Mouse (Mus musculus): ENCODE measurements around the gene Yipf2. TPM values are rescaled to one million over a fixed set of nuclear protein-coding genes. Genes with fewer than 3 reads are reported as not detected.
A peak's percentile ranks its signal among the peaks of the same experiment; 100 is the strongest.

The Yipf2 gene
- polyA plus RNA-seq (2012; rRNA removed), result 47.8 and 58.7 TPM in 2 replicates

GRCm38 (mm10) chr9:21592703-21593121 is at the start of gene Yipf2, which contains the start of gene Timm29:
Gene Yipf2 (minus strand): TSS chr9:21592828.
Gene Timm29 (plus strand): TSS chr9:21592722.
- peak within 1 kb of the TSS; percentile 84 for H3K4me3 ChIP-seq (replicated peaks; ENCODE audit: extremely low read depth, low read depth, low read length)
- WGBS, result under 1% methylated on average over 30 of the region's 30 CpGs
- TF ChIP-seq POLR2A (IDR thresholded peaks at IDR 0.05; ENCODE audit: borderline replicate concordance, extremely low read depth, low read depth, low read length) (peak; percentile 69; the same call in 1 of the 2 replicates), CTCF (IDR thresholded peaks at IDR 0.05; ENCODE audit: insufficient read depth, low read length) (no peak)
- peak; percentile 88 for DNase-seq
- H3K4me1 ChIP-seq (ENCODE audit: control insufficient read depth, insufficient read depth, low read length), result peaks cover 7% of the 10 kb centered on the region; the same call in 1 of the 2 replicates

GRCm38 (mm10) chr9:21639031-21639430 is 46.4 kb upstream of the Yipf2 start:
- no peak for DNase-seq
- H3K4me3 ChIP-seq (replicated peaks; ENCODE audit: extremely low read depth, low read depth, low read length), result no peak overlapping the region
- 95% methylated on average over 11 of the region's 11 CpGs for WGBS
- no peaks in the 10 kb centered on the region for H3K4me1 ChIP-seq (ENCODE audit: control insufficient read depth, insufficient read depth, low read length)
- TF ChIP-seq CTCF (IDR thresholded peaks at IDR 0.05; ENCODE audit: insufficient read depth, low read length), result no peak
- no peak for TF ChIP-seq POLR2A (IDR thresholded peaks at IDR 0.05; ENCODE audit: borderline replicate concordance, extremely low read depth, low read depth, low read length)

GRCm38 (mm10) chr9:21635639-21636038 is 43.0 kb upstream of the Yipf2 start:
- WGBS, result 72% methylated on average over 7 of the region's 7 CpGs
- TF ChIP-seq POLR2A (IDR thresholded peaks at IDR 0.05; ENCODE audit: borderline replicate concordance, extremely low read depth, low read depth, low read length) (no peak), CTCF (IDR thresholded peaks at IDR 0.05; ENCODE audit: insufficient read depth, low read length) (no peak)
- H3K4me3 ChIP-seq (replicated peaks; ENCODE audit: extremely low read depth, low read depth, low read length), result no peak overlapping the region
- no peaks in the 10 kb centered on the region for H3K4me1 ChIP-seq (ENCODE audit: control insufficient read depth, insufficient read depth, low read length)
- DNase-seq, result no peak

GRCm38 (mm10) chr9:21633106-21633505 is 40.5 kb upstream of the Yipf2 start:
- no peak for TF ChIP-seq CTCF (IDR thresholded peaks at IDR 0.05; ENCODE audit: insufficient read depth, low read length)
- no peak for TF ChIP-seq POLR2A (IDR thresholded peaks at IDR 0.05; ENCODE audit: borderline replicate concordance, extremely low read depth, low read depth, low read length)
- no peak for DNase-seq
- Histone ChIP-seq H3K4me3 (replicated peaks; ENCODE audit: extremely low read depth, low read depth, low read length) (no peak overlapping the region), H3K4me1 (ENCODE audit: control insufficient read depth, insufficient read depth, low read length) (no peaks in the 10 kb centered on the region)
- 90% methylated on average over 3 of the region's 3 CpGs for WGBS

GRCm38 (mm10) chr9:21630673-21631072 is 38.0 kb upstream of the Yipf2 start:
- DNase-seq, result peak; percentile 34
- WGBS, result 54% methylated on average over 3 of the region's 3 CpGs
- Histone ChIP-seq H3K4me1 (ENCODE audit: control insufficient read depth, insufficient read depth, low read length) (no peaks in the 10 kb centered on the region), H3K4me3 (replicated peaks; ENCODE audit: extremely low read depth, low read depth, low read length) (no peak overlapping the region)
- TF ChIP-seq CTCF (IDR thresholded peaks at IDR 0.05; ENCODE audit: insufficient read depth, low read length) (peak; percentile 22; the same call in 1 of the 2 replicates), POLR2A (IDR thresholded peaks at IDR 0.05; ENCODE audit: borderline replicate concordance, extremely low read depth, low read depth, low read length) (no peak)

- DNase-seq, result no peak
- TF ChIP-seq POLR2A (IDR thresholded peaks at IDR 0.05; ENCODE audit: borderline replicate concordance, extremely low read depth, low read depth, low read length), result no peak
- no peak for TF ChIP-seq CTCF (IDR thresholded peaks at IDR 0.05; ENCODE audit: insufficient read depth, low read length)
- WGBS, result 68% methylated on average over 5 of the region's 5 CpGs
- Histone ChIP-seq H3K4me3 (replicated peaks; ENCODE audit: extremely low read depth, low read depth, low read length) (no peak overlapping the region), H3K4me1 (ENCODE audit: control insufficient read depth, insufficient read depth, low read length) (no peaks in the 10 kb centered on the region)
Measured at GRCm38 (mm10) chr9:21627145-21627795, 34.6 kb upstream of the Yipf2 start.

- Histone ChIP-seq H3K4me1 (ENCODE audit: control insufficient read depth, insufficient read depth, low read length) (no peaks in the 10 kb centered on the region), H3K4me3 (replicated peaks; ENCODE audit: extremely low read depth, low read depth, low read length) (no peak overlapping the region)
- no peak for DNase-seq
- TF ChIP-seq POLR2A (IDR thresholded peaks at IDR 0.05; ENCODE audit: borderline replicate concordance, extremely low read depth, low read depth, low read length) (no peak), CTCF (IDR thresholded peaks at IDR 0.05; ENCODE audit: insufficient read depth, low read length) (peak; percentile 21; the same call in 1 of the 2 replicates)
Measured at GRCm38 (mm10) chr9:21626571-21626970, 33.9 kb upstream of the Yipf2 start.

GRCm38 (mm10) chr9:21625342-21626339 is 33.0 kb upstream of the Yipf2 start:
- Histone ChIP-seq H3K4me1 (ENCODE audit: control insufficient read depth, insufficient read depth, low read length) (no peaks in the 10 kb centered on the region), H3K4me3 (replicated peaks; ENCODE audit: extremely low read depth, low read depth, low read length) (no peak overlapping the region)
- TF ChIP-seq POLR2A (IDR thresholded peaks at IDR 0.05; ENCODE audit: borderline replicate concordance, extremely low read depth, low read depth, low read length), result no peak
- TF ChIP-seq CTCF (IDR thresholded peaks at IDR 0.05; ENCODE audit: insufficient read depth, low read length), result no peak
- DNase-seq, result no peak
- 82% methylated on average over 10 of the region's 10 CpGs for WGBS

GRCm38 (mm10) chr9:21622676-21623075 is 30.0 kb upstream of the Yipf2 start:
- WGBS, result 88% methylated on average over 1 of the region's 1 CpGs
- Histone ChIP-seq H3K4me1 (ENCODE audit: control insufficient read depth, insufficient read depth, low read length) (peaks cover 3% of the 10 kb centered on the region; the same call in 1 of the 2 replicates), H3K4me3 (replicated peaks; ENCODE audit: extremely low read depth, low read depth, low read length) (no peak overlapping the region)
- TF ChIP-seq CTCF (IDR thresholded peaks at IDR 0.05; ENCODE audit: insufficient read depth, low read length) (no peak), POLR2A (IDR thresholded peaks at IDR 0.05; ENCODE audit: borderline replicate concordance, extremely low read depth, low read depth, low read length) (no peak)
- DNase-seq, result no peak
